Mouse (Mus musculus) heart, adult 2 months (tissue): Measurements from ENCODE around the gene Alpk1. TPM values are rescaled to one million over a fixed set of nuclear protein-coding genes. Genes with fewer than 3 reads are reported as not detected.

ENCODE experiments used
- DNase-seq, 2 experiments: peaks; one replicate each; pipeline ENCODE4 v3.0.0; 2021
- H3K27ac ChIP-seq: fragments of 200-600 bp; 2 replicates; pipeline ENCODE4 v1.8.1; 2022
- H3K27me3 ChIP-seq: fragments of 200-500 bp; 2 replicates; pipeline ENCODE4 v1.6.1; 2012; ENCODE audit warnings: mild to moderate bottlenecking, low read length, inconsistent platforms, mixed read lengths; ENCODE audit not compliant: control insufficient read depth, insufficient read depth
- H3K36me3 ChIP-seq: fragments of 200-500 bp; 2 replicates; pipeline ENCODE4 v1.6.1; 2012; ENCODE audit warnings: low read length, inconsistent platforms; ENCODE audit not compliant: control insufficient read depth, insufficient read depth
- H3K4me1 ChIP-seq: fragments of 200-500 bp; 2 replicates; pipeline ENCODE4 v1.6.1; 2011; ENCODE audit warnings: low read length; ENCODE audit not compliant: control insufficient read depth, insufficient read depth
- H3K4me3 ChIP-seq: fragments of 200-600 bp; 2 replicates; pipeline ENCODE4 v1.8.1; 2022
- H3K79me2 ChIP-seq: fragments of 200-500 bp; replicated peaks from 2 replicates; pipeline ENCODE4 v1.6.1; 2012; ENCODE audit warnings: mild to moderate bottlenecking, inconsistent platforms, low read length, moderate library complexity, mixed read lengths; ENCODE audit not compliant: control insufficient read depth, insufficient read depth
- H3K9ac ChIP-seq: fragments of 200-500 bp; 2 replicates; pipeline ENCODE4 v1.6.1; 2012; ENCODE audit warnings: low read depth, mild to moderate bottlenecking, control low read depth, inconsistent platforms, low read length, mixed read lengths
- CTCF ChIP-seq: fragments of 200-600 bp; IDR thresholded peaks from 2 replicates; pipeline ENCODE4 v1.8.1; 2022; ENCODE audit warnings: antibody characterized with exemption, mild to moderate bottlenecking, moderate library complexity
- EP300 ChIP-seq: fragments of 200-500 bp; IDR thresholded peaks from 2 replicates; pipeline ENCODE4 v1.6.1; 2011; ENCODE audit warnings: low read depth, low read length, control low read depth; ENCODE audit not compliant: insufficient read depth
- POLR2A ChIP-seq: fragments of 200-500 bp; IDR thresholded peaks from 2 replicates; pipeline ENCODE4 v1.6.1; 2011; ENCODE audit warnings: mild to moderate bottlenecking, low read depth, low read length, control low read depth; ENCODE audit not compliant: insufficient read depth
- WGBS: fragments of 180-500 bp; shearing (Covaris S2); methylation state at CpG from one replicate; pipeline ENCODE4 v1.1.7; 2018; 5-methylcytosine and 5-hydroxymethylcytosine counted together
- intact Hi-C: fragments of 180-260 bp; cut with DNase I; formaldehyde crosslinking; loops from one replicate; pipeline ENCODE4 v1.15.1; 2025
- polyA plus RNA-seq: library from polyadenylated mRNA; depleted of rRNA; stranded (reverse); fragments of >200 nt; gene quantifications from 2 replicates; pipeline ENCODE4 v1.2.3, GENCODE M21; 2012
- total RNA-seq, 2 experiments: library from RNA; stranded (reverse); gene quantifications; 2 replicates each; pipeline ENCODE4 v1.2.3; 2021

The Alpk1 gene
- total and polyA plus RNA-seq, 3 experiments: 1.4 to 3.0 (median 2.4) TPM

DNA sequence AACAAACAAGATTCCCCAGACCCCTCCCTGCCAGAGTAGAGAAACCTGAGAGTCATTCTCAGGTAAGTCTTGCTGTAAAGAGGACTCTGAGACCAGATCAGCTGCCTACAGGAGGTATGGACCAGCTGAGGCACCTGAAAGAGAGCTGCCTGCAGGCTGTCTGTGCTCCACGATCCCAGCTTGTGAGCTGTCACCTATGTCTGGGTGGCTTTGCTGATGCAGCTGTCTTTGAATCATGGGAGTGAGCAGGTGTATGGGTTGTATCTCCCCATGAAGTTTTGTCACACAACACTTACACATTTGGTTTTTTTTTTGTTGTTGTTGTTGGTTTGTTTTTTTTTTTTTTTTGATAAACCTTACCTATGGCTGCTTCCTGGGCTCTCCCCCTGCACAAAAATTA lies 40.1 kb upstream of the Alpk1 start:
- Histone ChIP-seq H3K9ac (no peak overlapping the region), H3K79me2 (no peaks in the 10 kb centered on the region), H3K27ac (no peak overlapping the region), H3K36me3 (no peaks in the 10 kb centered on the region), H3K4me1 (no peaks in the 10 kb centered on the region), H3K27me3 (no peaks in the 10 kb centered on the region), H3K4me3 (no peak overlapping the region)
- WGBS: 89% methylated on average over 1 of the region's 1 CpGs
- TF ChIP-seq POLR2A (no peak), EP300 (no peak), CTCF (no peak)
- intact Hi-C loops: no loop called here
- DNase-seq: no peak

DNA sequence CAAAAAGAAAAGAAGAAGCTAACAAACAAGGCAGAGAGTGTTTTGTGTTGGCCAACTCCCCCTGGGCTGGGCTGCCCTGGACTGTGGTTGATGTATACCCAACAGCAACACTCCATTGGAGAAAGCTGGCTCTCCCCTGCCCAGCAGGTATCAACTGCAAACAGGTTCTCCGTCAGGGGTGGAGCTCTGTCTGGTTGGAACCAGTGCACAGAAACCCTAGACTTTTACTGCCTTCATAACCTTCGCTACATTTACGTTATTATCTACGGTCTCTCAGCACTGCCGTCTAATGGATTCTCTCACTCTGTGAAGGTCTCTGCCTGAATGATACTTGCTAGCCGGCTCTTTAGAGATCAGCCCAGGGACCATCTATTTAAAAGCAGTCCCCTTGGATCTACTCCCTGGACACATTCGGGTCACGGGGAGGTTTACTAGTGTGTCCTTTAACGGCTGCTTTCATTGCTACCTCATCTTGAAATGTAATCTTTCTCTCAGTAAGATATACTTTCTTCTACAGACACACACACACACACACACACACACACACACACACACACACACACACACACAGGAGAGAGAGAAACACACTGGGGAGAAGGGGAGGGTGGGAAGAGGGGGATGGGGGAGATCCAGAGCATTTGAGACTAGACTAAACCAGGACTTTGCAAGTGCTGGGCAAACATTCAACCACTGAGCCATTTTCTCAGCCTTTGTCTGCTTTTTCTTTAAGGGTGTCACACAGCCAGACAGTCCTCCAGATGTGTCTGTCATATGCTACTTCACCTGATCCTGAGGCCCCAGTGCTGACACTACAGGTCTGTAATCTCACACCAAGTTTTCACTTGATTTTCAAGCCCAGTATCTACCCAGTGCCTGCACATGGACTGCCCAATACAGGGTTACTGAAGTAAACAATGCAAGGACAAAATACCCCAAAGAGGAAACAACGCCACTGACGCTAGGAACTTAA lies 38.7 kb upstream of the Alpk1 start:
- no peaks in the 10 kb centered on the region for H3K36me3 ChIP-seq
- intact Hi-C loops: no loop called here
- no peaks in the 10 kb centered on the region for H3K79me2 ChIP-seq
- H3K4me1 ChIP-seq: no peaks in the 10 kb centered on the region
- WGBS: 84% methylated on average over 11 of the region's 11 CpGs
- TF ChIP-seq EP300 (no peak), POLR2A (no peak), CTCF (no peak)
- no peak for DNase-seq
- no peak overlapping the region for H3K4me3 ChIP-seq
- H3K9ac ChIP-seq: no peak overlapping the region
- H3K27ac ChIP-seq: no peak overlapping the region
- no peaks in the 10 kb centered on the region for H3K27me3 ChIP-seq

- H3K9ac ChIP-seq: no peak overlapping the region
- no peak overlapping the region for H3K4me3 ChIP-seq
- intact Hi-C loops: no loop called here
- H3K79me2 ChIP-seq: no peaks in the 10 kb centered on the region
- no peak for DNase-seq
- no peaks in the 10 kb centered on the region for H3K36me3 ChIP-seq
- no peaks in the 10 kb centered on the region for H3K27me3 ChIP-seq
- WGBS: 70% methylated on average over 7 of the region's 7 CpGs
- no peak overlapping the region for H3K27ac ChIP-seq
- no peak for TF ChIP-seq CTCF
- no peaks in the 10 kb centered on the region for H3K4me1 ChIP-seq
Observed at GRCm38 (mm10) chr3:127817120-127817683, 36.9 kb upstream of the Alpk1 start.

- Histone ChIP-seq H3K4me3 (no peak overlapping the region), H3K4me1 (no peaks in the 10 kb centered on the region), H3K27me3 (no peaks in the 10 kb centered on the region), H3K79me2 (no peaks in the 10 kb centered on the region), H3K27ac (no peak overlapping the region), H3K36me3 (no peaks in the 10 kb centered on the region), H3K9ac (no peak overlapping the region)
- intact Hi-C loops: no loop called here
- TF ChIP-seq POLR2A: no peak
- TF ChIP-seq CTCF: no peak
- no peak for TF ChIP-seq EP300
- WGBS: 94% methylated on average over 7 of the region's 7 CpGs
- no peak for DNase-seq
Observed at GRCm38 (mm10) chr3:127809103-127809502, 28.8 kb upstream of the Alpk1 start.

DNA sequence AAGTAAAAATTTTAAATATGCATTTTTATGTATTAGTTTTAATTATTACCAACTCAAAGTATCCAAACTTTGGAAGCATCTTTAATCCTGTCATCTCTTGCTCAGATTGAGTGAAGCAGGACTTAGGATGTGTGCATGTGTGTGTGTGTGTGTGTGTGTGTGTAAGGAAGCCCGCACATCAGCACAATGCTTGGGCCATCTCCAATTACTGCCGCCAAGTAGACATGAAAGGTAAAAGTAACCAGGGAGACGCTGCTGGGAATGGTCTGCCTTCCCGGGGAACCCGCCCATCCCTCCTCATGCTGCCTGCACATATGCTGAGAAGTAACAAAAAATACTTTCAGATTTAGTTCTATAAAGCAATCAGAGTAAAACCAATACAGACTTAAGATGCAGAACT lies 27.5 kb upstream of the Alpk1 start:
- H3K27me3 ChIP-seq: no peaks in the 10 kb centered on the region
- H3K27ac ChIP-seq: no peak overlapping the region
- DNase-seq: no peak
- 70% methylated on average over 5 of the region's 5 CpGs for WGBS
- no peak overlapping the region for H3K4me3 ChIP-seq
- H3K79me2 ChIP-seq: no peaks in the 10 kb centered on the region
- intact Hi-C loops: no loop called here
- H3K4me1 ChIP-seq: no peaks in the 10 kb centered on the region
- H3K36me3 ChIP-seq: no peaks in the 10 kb centered on the region
- TF ChIP-seq EP300 (no peak), CTCF (no peak), POLR2A (no peak)
- H3K9ac ChIP-seq: no peak overlapping the region

GRCm38 (mm10) chr3:127805991-127806390 lies 25.7 kb upstream of the Alpk1 start:
- DNase-seq: no peak
- H3K9ac ChIP-seq: no peak overlapping the region
- WGBS: 91% methylated on average over 6 of the region's 6 CpGs
- H3K27ac ChIP-seq: no peak overlapping the region
- H3K36me3 ChIP-seq: no peaks in the 10 kb centered on the region
- no peak overlapping the region for H3K4me3 ChIP-seq
- no peaks in the 10 kb centered on the region for H3K4me1 ChIP-seq
- no peaks in the 10 kb centered on the region for H3K27me3 ChIP-seq
- TF ChIP-seq CTCF: no peak
- TF ChIP-seq EP300: no peak
- TF ChIP-seq POLR2A: no peak
- H3K79me2 ChIP-seq: no peaks in the 10 kb centered on the region
- intact Hi-C loops: no loop called here
